Mouse (Mus musculus) liver, embryonic 14.5 days (tissue): ENCODE measurements around the gene Klf11.

Experiments used
- CTCF ChIP-seq: IDR thresholded peaks from 2 replicates; pipeline ENCODE4 v1.5.1; 2016; ENCODE audit warnings: antibody characterized with exemption, low read depth, control low read depth
- EP300 ChIP-seq: IDR thresholded peaks from 2 replicates; pipeline ENCODE4 v1.6.1; 2016; ENCODE audit warnings: antibody characterized with exemption, low read depth

DNA sequence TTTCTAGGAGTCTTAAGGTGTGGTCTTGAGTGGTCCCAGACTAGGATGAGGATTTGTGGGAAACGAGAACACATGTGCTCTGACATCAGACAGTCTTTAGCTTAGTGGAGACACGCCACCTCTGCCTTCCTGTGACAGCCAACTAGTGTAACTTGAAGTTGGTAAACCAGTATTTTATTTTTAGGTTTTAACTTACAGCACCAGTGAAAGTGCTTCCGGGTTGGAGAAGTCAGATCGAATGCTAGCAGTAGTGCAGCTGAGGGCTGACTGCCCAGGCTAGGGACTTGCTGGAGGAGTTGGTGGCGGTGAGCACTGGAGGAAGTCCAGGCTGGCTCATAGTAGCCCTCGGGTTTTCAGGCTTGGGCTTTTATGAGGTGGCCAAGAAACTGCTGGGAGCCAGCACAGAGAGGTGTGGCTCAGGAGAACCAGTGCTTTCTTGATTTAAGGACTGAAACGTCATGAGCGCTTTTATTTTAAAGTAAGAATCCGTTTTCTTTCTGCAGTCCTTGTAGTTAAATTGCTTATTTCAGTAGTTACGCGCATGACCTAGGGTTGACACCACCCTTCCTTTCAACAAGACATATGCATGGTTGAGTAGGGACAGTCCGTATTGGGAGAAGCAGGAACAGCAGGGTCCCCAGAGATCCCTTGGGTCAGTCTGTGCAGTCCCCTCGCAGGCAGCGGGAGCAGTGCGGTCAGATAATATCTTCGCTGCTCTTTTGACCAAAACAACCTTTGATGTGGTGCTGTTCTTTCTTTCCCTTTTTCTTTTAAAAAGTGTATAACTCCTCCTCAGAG lies 3.2 kb downstream of the Klf11 start:
- TF ChIP-seq CTCF (no peak), EP300 (no peak)
